Mouse (Mus musculus): ENCODE measurements at regions not wholly inside any gene's neighbourhood (a gene's known extent, or its start where the extent isn't known, plus 50 kb on each side); places are given as distances from the start of the nearest gene placed in this dataset.

GRCm38 (mm10) chr8:127963625-127964024 is 394.8 kb upstream of the Nrp1 start:
- ATAC-seq (ENCODE audit: low FRiP score), result no peak
- Histone ChIP-seq H3K9me3 (ENCODE audit: control insufficient read depth, low read length) (no peaks in the 10 kb centered on the region), H3K27me3 (ENCODE audit: control insufficient read depth, insufficient read depth, low read length) (no peaks in the 10 kb centered on the region), H3K9ac (ENCODE audit: low read length) (no peak overlapping the region), H3K36me3 (ENCODE audit: control insufficient read depth, insufficient read depth, low read length) (no peaks in the 10 kb centered on the region), H3K4me3 (ENCODE audit: low read depth, low read length) (no peak overlapping the region), H3K4me2 (no peak overlapping the region), H3K4me1 (ENCODE audit: control insufficient read depth, insufficient read depth, low read length) (no peaks in the 10 kb centered on the region), H3K27ac (ENCODE audit: low read depth, low read length) (no peak overlapping the region)
- DNase-seq (ENCODE audit: low spot score, missing footprints), result no peak
- 89% methylated on average over 6 of the region's 6 CpGs for WGBS

DNA sequence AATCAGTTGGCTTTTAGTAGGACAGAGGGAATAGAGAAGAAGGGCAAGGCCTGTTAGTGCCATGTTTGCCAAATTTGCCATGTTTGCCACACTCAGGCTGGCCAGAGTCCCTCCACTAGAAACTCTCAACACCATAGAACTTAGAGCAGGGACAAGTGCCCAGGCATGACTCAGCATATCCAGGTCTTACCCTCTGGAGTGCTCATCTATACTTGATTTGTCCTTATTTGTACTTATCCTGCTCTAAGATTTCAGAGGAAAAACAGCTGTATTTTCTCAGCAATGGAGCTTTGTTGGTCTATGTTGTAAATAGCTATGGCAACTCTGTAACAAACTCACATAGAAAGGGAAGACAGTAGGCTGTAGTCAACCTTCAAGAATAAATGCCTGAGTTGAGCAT is 393.6 kb upstream of the Nrp1 start:
- no peak overlapping the region for H3K27ac ChIP-seq (ENCODE audit: low read depth, low read length)
- no peak overlapping the region for H3K4me3 ChIP-seq (ENCODE audit: low read depth, low read length)
- no peak overlapping the region for H3K4me2 ChIP-seq
- DNase-seq (ENCODE audit: low spot score, missing footprints) (no peak), ATAC-seq (ENCODE audit: low FRiP score) (no peak)
- no peaks in the 10 kb centered on the region for H3K4me1 ChIP-seq (ENCODE audit: control insufficient read depth, insufficient read depth, low read length)
- H3K36me3 ChIP-seq (ENCODE audit: control insufficient read depth, insufficient read depth, low read length), result no peaks in the 10 kb centered on the region
- no peaks in the 10 kb centered on the region for H3K27me3 ChIP-seq (ENCODE audit: control insufficient read depth, insufficient read depth, low read length)
- no peaks in the 10 kb centered on the region for H3K9me3 ChIP-seq (ENCODE audit: control insufficient read depth, low read length)
- H3K9ac ChIP-seq (ENCODE audit: low read length), result no peak overlapping the region

GRCm38 (mm10) chr8:127965341-127965740 is 393.1 kb upstream of the Nrp1 start:
- Histone ChIP-seq H3K9ac (ENCODE audit: low read length) (no peak overlapping the region), H3K4me3 (ENCODE audit: low read depth, low read length) (no peak overlapping the region), H3K36me3 (ENCODE audit: control insufficient read depth, insufficient read depth, low read length) (no peaks in the 10 kb centered on the region), H3K4me2 (no peak overlapping the region), H3K27ac (ENCODE audit: low read depth, low read length) (no peak overlapping the region), H3K9me3 (ENCODE audit: control insufficient read depth, low read length) (no peaks in the 10 kb centered on the region), H3K27me3 (ENCODE audit: control insufficient read depth, insufficient read depth, low read length) (no peaks in the 10 kb centered on the region), H3K4me1 (ENCODE audit: control insufficient read depth, insufficient read depth, low read length) (no peaks in the 10 kb centered on the region)
- ATAC-seq (ENCODE audit: low FRiP score) (no peak), DNase-seq (ENCODE audit: low spot score, missing footprints) (no peak)
- 78% methylated on average over 2 of the region's 2 CpGs for WGBS

DNA sequence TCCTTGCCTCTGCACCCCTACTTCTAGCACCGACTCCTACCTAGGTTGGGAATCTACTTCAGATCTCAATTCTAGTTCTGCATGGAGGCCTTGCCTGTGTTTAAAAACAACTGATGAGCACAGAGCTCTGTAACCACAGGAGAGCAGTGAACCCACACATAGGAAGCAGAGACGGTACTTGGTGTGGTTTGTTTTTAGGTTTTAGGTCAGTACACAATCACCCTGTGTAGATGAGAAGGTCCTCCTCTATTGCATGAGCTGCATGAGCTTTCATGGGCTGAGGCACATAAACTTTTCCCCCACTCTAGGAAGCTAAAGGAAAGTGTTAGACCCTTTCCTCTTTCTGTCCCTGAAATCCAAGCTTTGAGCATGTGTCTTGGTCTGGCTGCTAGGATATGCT is 390.4 kb upstream of the Nrp1 start:
- no peak for ATAC-seq (ENCODE audit: low FRiP score)
- no peaks in the 10 kb centered on the region for H3K27me3 ChIP-seq (ENCODE audit: control insufficient read depth, insufficient read depth, low read length)

GRCm38 (mm10) chr8:127973194-127973593 is 385.2 kb upstream of the Nrp1 start:
- DNase-seq (ENCODE audit: low spot score, missing footprints) (no peak), ATAC-seq (ENCODE audit: low FRiP score) (no peak)
- H3K4me3 ChIP-seq (ENCODE audit: low read depth, low read length), result no peak overlapping the region
- no peak overlapping the region for H3K4me2 ChIP-seq
- no peaks in the 10 kb centered on the region for H3K36me3 ChIP-seq (ENCODE audit: control insufficient read depth, insufficient read depth, low read length)
- 94% methylated on average over 2 of the region's 2 CpGs for WGBS
- H3K9me3 ChIP-seq (ENCODE audit: control insufficient read depth, low read length), result no peaks in the 10 kb centered on the region
- H3K4me1 ChIP-seq (ENCODE audit: control insufficient read depth, insufficient read depth, low read length), result no peaks in the 10 kb centered on the region
- no peaks in the 10 kb centered on the region for H3K27me3 ChIP-seq (ENCODE audit: control insufficient read depth, insufficient read depth, low read length)
- no peak overlapping the region for H3K27ac ChIP-seq (ENCODE audit: low read depth, low read length)
- no peak overlapping the region for H3K9ac ChIP-seq (ENCODE audit: low read length)

More for the DNA sequence above, 390.4 kb upstream of the Nrp1 start:
- H3K4me1 ChIP-seq (ENCODE audit: control insufficient read depth, insufficient read depth, low read length), result no peaks in the 10 kb centered on the region
- H3K9ac ChIP-seq (ENCODE audit: low read length), result no peak overlapping the region
- H3K9me3 ChIP-seq (ENCODE audit: control insufficient read depth, low read length), result no peaks in the 10 kb centered on the region
- WGBS, result 94% methylated on average over 2 of the region's 2 CpGs
- DNase-seq (ENCODE audit: low spot score, missing footprints), result no peak
- no peak overlapping the region for H3K4me2 ChIP-seq
- H3K27ac ChIP-seq (ENCODE audit: low read depth, low read length), result no peak overlapping the region
- H3K4me3 ChIP-seq (ENCODE audit: low read depth, low read length), result no peak overlapping the region
- no peaks in the 10 kb centered on the region for H3K36me3 ChIP-seq (ENCODE audit: control insufficient read depth, insufficient read depth, low read length)

- Histone ChIP-seq H3K9ac (ENCODE audit: low read length) (no peak overlapping the region), H3K4me1 (ENCODE audit: control insufficient read depth, insufficient read depth, low read length) (no peaks in the 10 kb centered on the region), H3K27me3 (ENCODE audit: control insufficient read depth, insufficient read depth, low read length) (no peaks in the 10 kb centered on the region), H3K36me3 (ENCODE audit: control insufficient read depth, insufficient read depth, low read length) (no peaks in the 10 kb centered on the region), H3K4me3 (ENCODE audit: low read depth, low read length) (no peak overlapping the region), H3K4me2 (no peak overlapping the region), H3K9me3 (ENCODE audit: control insufficient read depth, low read length) (no peaks in the 10 kb centered on the region), H3K27ac (ENCODE audit: low read depth, low read length) (no peak overlapping the region)
- 0 out of 2 replicates have a peak, but pooled peaks have one; percentile 9 for ATAC-seq (ENCODE audit: low FRiP score)
- no peak for DNase-seq (ENCODE audit: low spot score, missing footprints)
- WGBS, result 67% methylated on average over 2 of the region's 2 CpGs
These were observed 380.7 kb upstream of the Nrp1 start for GRCm38 (mm10) chr8:127977746-127978145.

GRCm38 (mm10) chr8:127979180-127980030 is 379.0 kb upstream of the Nrp1 start:
- ATAC-seq (ENCODE audit: low FRiP score), result no peak
- 84% methylated on average over 5 of the region's 5 CpGs for WGBS

GRCm38 (mm10) chr8:127982165-127982564 is 376.2 kb upstream of the Nrp1 start:
- no peaks in the 10 kb centered on the region for H3K36me3 ChIP-seq (ENCODE audit: control insufficient read depth, insufficient read depth, low read length)
- H3K9me3 ChIP-seq (ENCODE audit: control insufficient read depth, low read length), result no peaks in the 10 kb centered on the region
- no peak overlapping the region for H3K27ac ChIP-seq (ENCODE audit: low read depth, low read length)
- ATAC-seq (ENCODE audit: low FRiP score), result no peak
- H3K4me1 ChIP-seq (ENCODE audit: control insufficient read depth, insufficient read depth, low read length), result no peaks in the 10 kb centered on the region
- no peak for DNase-seq (ENCODE audit: low spot score, missing footprints)
- H3K4me2 ChIP-seq, result no peak overlapping the region
- no peaks in the 10 kb centered on the region for H3K27me3 ChIP-seq (ENCODE audit: control insufficient read depth, insufficient read depth, low read length)
- H3K9ac ChIP-seq (ENCODE audit: low read length), result no peak overlapping the region
- WGBS, result 86% methylated on average over 5 of the region's 5 CpGs
- no peak overlapping the region for H3K4me3 ChIP-seq (ENCODE audit: low read depth, low read length)

More at GRCm38 (mm10) chr8:127979180-127980030, 379.0 kb upstream of the Nrp1 start:
- no peak overlapping the region for H3K9ac ChIP-seq (ENCODE audit: low read length)
- no peak overlapping the region for H3K4me2 ChIP-seq
- DNase-seq (ENCODE audit: low spot score, missing footprints), result no peak
- no peak overlapping the region for H3K27ac ChIP-seq (ENCODE audit: low read depth, low read length)
- H3K4me3 ChIP-seq (ENCODE audit: low read depth, low read length), result no peak overlapping the region
- no peaks in the 10 kb centered on the region for H3K27me3 ChIP-seq (ENCODE audit: control insufficient read depth, insufficient read depth, low read length)
- no peaks in the 10 kb centered on the region for H3K36me3 ChIP-seq (ENCODE audit: control insufficient read depth, insufficient read depth, low read length)
- no peaks in the 10 kb centered on the region for H3K9me3 ChIP-seq (ENCODE audit: control insufficient read depth, low read length)
- H3K4me1 ChIP-seq (ENCODE audit: control insufficient read depth, insufficient read depth, low read length), result no peaks in the 10 kb centered on the region

DNA sequence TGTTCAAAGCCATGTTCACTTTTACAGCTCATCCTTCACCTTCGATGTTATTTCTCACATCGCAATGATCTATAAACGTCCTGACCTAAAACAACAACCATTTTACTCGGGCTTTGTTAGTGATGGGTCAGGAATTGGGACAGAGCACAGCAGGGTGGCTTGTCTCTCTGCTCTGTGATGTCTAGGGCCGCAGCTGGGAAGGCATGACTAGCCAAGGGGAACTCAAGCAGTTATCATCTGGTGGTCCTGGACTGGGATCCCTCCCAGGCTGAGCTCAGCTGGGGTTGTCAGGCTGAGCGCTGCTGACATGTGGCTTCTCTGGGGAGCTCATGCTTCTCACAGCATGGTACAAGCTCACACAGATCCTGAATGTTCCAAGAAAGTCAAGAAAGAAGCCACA is 372.8 kb upstream of the Nrp1 start:
- no peak overlapping the region for H3K4me2 ChIP-seq

More for the DNA sequence above, 372.8 kb upstream of the Nrp1 start:
- H3K36me3 ChIP-seq (ENCODE audit: control insufficient read depth, insufficient read depth, low read length), result no peaks in the 10 kb centered on the region
- H3K27me3 ChIP-seq (ENCODE audit: control insufficient read depth, insufficient read depth, low read length), result no peaks in the 10 kb centered on the region
- H3K4me1 ChIP-seq (ENCODE audit: control insufficient read depth, insufficient read depth, low read length), result no peaks in the 10 kb centered on the region
- H3K27ac ChIP-seq (ENCODE audit: low read depth, low read length), result no peak overlapping the region
- no peak overlapping the region for H3K4me3 ChIP-seq (ENCODE audit: low read depth, low read length)
- no peak for ATAC-seq (ENCODE audit: low FRiP score)
- H3K9ac ChIP-seq (ENCODE audit: low read length), result no peak overlapping the region
- no peaks in the 10 kb centered on the region for H3K9me3 ChIP-seq (ENCODE audit: control insufficient read depth, low read length)
- DNase-seq (ENCODE audit: low spot score, missing footprints), result no peak
- WGBS, result 48% methylated on average over 6 of the region's 6 CpGs
